Mouse (Mus musculus) ovary, postnatal 14 days (tissue): ENCODE results near the gene Actg1.
A peak's percentile ranks its signal among the peaks of the same experiment; 100 is the strongest.

Source experiments
- DNase-seq: peaks from one replicate; pipeline ENCODE4 v3.0.0; 2022; ENCODE audit warnings: low spot score

Gene Actg1

DNA sequence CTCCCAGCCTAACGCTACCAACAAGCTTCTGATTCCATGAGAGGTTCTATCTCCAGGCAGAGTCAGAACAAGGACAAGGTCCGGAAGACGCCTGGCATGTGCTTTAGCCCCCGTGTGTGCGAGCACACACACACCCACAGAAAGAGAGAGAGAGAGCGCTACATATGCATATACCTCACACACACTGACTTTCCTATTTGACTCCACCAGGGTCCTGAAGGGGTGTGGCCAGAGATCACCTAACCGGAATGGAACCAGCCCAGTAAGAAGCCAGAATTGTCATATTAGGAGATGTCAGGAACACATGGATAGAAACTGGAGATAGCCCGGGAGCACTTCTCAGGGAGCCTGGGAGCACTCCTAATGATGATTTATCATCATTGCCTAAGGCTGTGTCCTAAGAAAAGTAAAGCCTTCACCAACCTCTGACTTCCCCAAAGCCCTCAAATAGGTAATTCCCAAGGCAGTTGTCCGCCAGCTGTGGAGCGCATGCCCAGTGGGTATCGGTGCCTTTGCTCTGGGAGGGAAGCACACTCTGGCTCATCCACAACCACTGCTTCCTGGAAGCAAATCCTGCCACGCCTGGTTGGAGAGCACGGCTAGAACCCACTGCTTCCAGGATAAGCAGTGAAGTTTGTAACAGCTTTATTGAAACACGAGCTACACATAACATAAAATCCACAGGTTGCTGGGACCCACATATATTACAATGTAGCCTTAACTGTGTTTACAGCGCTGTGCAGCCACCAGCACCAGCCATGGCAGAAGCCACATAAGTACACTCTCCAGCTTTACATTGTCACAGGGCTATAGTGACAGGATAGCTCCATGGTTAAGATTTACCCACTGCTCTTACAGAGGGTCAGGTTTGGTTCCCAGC lies 39.7 kb downstream of the Actg1 start:
- DNase-seq, result no peak

DNA sequence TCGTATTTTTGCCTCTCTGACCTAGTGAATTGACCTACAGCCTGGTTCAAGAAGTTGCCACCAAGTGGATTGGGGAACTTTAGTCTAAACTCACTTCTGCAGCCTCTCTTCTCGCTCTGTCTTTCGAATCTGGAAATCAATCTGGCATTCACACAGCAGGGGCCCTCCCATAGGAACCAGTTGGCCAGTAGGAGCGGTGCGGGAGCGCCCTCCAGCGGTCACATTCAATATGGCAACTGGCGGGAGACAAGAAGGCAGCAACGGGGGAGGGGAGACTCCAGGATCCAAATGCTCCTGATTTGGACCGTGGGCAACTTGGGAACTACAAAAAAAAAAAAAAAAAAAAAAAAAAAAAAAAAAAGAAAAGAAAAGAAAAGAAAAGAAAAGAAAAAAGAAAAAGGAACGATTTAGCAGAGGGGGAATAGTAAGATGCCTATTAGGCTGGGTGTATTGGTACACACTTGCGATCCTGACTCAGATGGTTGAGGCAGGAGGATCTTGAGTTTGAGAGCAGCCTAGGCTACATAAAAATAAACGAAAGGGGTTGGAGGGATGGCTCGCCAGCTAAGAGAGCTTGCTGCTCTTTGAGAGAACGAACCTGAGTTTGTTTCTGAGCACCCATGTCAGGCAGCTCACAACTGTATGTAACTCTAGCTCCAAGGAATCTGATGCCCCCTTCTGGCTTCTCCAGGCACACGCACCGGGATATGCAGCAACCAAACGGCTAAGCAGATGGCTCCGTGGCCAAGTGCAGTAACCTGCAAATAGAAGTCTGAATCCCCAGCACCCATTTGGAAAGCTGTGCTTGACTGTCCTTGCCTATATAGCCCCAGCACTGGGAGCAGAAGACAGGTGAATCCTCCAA lies 40.5 kb downstream of the Actg1 start:
- DNase-seq, result peak; percentile 96

- no peak for DNase-seq
Observed at GRCm38 (mm10) chr11:120307132-120307413, 41.3 kb downstream of the Actg1 start.

DNA sequence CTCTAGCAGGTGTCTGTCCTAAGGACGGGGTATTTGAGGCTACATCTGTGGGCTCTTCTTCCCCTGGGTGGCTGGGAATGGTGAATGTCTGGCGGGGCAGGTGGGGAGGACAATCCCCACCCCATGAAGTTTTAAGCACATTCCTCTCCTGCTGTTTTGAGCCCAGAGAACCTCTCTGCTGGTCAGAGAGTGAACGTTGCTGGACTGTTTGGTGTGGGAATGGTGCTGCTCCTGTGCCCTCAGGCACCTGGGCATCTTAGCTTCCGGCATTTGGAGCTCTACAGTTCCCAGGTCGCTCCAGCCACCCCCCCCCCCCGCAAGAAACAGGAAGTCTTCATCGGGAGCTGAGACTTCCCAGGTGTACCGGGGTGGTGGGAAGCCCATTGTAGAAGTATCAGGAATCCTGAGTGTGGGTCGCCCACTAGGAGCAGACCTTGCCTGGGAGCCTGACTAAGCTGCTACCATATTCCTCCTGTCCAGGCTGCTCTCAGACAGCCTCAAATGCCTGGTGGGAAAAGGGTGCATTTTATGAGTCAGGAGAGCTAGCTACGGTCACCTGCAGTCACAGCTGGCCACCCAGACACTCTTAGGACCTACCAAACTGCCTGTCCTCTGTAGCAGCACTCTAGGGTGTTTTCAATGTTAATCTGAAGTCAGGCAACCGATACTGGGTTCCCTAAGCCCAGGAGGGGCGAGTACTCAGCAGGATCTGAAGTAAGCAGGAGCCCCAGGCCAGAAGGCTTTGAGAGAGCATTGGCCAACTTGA lies 41.8 kb downstream of the Actg1 start:
- no peak for DNase-seq

GRCm38 (mm10) chr11:120305535-120306365 lies 42.6 kb downstream of the Actg1 start:
- no peak for DNase-seq

DNA sequence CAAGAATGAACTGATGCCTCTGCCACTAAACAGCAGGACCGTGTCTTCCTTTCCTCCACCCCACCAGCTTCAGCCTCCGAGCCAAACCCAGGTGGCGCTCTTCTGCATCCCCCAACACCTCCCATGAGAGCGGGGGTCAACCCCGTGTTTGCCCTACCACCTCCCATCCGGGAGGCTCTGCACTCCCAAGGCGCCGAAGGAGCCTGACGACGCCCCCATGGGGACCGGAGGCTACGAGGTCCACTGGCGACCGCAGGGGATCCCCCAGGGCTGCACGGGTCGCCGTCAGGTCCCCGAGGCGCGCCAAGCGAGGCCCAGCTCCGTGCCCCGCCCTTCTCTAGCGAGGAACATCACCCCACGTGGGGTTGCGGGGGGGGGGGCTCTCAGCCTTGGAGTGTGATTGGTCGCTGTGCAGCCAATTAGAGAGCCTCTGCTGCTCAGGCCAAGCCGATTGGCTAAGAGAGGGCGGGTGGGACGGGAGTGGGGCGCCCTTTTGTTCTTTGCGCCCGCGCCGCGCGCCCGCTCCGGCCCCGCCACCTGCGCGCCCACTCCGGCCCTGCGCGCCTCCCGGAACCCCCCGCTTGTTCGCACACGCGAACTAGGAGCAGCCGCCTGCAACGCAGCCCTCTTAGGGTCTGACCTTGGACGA lies 43.3 kb downstream of the Actg1 start:
- peak; percentile 58 for DNase-seq

DNA sequence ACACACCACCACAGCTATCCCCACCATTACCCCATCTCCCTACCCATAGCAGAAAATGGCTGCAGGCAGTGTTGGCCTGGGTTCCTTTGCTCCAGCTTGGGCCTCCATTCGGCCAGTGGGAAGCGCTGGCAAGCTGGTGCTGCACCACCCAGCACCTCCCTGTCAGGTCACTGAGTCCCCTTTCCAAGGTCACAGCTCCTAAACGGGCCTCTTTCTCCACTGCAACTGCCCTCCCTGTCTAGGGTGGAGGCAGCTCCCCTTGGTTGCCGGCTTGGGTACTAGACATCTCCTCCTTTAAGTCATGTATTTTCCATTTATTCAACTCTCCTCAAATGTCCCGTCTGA lies 44.0 kb downstream of the Actg1 start:
- DNase-seq, result no peak

DNA sequence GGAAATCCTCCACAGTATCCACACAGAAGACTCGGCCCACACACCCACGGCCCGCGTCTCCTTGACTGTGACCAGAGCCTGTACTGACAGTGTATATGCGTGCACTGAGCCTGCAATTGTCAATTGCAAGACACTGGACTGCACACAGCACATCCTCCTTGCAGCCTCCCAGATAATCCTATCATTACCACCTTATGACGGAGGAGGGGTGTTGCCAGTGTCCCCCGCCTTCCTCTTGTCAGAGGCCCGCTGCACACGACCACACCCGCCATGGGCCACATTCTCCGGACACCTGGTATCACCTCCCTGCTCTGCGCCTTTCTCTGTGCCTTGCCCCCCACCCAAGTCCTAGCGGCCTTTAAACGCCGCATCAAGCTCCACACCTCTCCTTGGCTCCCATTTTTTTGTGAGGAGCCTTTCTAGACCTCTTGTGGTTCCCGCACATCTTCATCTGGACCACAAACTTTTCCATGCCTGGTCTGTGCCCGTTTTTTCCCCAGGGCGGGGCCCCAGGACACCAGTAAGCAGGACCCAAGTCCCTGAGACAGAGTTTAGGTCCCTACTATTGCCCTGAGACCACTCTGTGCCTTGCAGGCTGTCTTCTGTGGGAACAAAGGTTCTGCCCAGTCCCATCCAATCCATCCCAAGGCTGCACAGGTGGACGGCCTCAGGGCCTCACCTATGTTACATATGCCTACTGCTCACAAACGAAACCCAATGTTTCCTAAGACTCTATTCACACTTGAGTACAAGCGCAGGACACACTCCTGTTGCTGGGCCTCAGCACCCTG lies 44.6 kb downstream of the Actg1 start:
- DNase-seq, result no peak

- no peak for DNase-seq
Observed at GRCm38 (mm10) chr11:120303119-120303518, 45.2 kb downstream of the Actg1 start.

- DNase-seq, result no peak
Observed at GRCm38 (mm10) chr11:120299484-120299883, 48.9 kb downstream of the Actg1 start.

DNA sequence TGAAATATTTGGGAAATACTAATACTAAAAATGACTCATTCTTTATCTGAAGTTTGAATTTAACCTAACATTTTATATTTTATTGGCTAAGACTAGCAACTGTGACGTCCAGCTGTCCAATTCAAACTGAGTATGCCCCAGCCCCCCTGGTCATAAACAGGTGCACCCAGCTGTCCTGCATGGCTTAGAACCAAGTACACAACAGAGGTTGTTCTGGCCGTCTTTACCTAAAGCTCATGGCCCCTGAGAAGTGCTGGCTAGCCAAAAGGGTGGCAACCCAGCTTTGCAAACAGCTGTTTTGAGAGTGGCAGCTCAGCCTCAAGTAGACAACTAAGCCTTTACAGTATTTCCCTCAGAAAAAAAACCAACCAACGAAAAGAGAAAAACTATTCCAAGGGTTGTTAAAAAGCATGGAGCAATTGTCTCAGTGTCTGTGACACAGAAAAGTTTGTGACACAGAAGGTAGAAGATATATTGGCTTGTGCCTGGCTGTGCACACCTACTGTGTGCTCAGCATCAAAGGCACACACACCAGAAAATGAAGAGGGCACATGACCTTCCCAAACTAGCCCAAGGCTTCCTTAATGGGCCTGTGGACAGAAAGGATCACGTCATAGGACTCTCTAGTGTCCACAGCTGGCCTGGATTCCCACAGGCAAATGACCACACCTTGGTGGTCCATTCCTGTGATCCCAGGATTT lies 49.8 kb downstream of the Actg1 start:
- DNase-seq, result no peak

DNA sequence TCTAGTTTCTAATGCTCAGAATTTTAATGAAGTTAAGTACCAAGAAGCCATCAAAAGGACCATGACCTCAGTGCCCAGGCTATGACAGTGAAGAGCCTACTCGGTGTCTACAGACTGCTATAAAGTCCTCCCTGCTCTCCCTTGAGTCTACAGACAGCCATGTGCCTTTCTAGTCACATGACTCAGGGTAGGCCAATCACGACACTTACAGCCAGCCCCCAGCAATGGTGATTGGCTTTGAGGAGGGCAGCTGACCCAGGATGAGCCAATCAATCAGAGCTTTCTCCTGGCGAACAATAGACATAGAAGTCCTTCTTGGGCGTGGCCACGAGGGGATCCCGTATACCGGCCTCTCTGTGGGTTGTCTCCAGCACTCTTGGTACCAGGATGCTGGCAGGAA lies 50.6 kb downstream of the Actg1 start:
- DNase-seq, result no peak

DNA sequence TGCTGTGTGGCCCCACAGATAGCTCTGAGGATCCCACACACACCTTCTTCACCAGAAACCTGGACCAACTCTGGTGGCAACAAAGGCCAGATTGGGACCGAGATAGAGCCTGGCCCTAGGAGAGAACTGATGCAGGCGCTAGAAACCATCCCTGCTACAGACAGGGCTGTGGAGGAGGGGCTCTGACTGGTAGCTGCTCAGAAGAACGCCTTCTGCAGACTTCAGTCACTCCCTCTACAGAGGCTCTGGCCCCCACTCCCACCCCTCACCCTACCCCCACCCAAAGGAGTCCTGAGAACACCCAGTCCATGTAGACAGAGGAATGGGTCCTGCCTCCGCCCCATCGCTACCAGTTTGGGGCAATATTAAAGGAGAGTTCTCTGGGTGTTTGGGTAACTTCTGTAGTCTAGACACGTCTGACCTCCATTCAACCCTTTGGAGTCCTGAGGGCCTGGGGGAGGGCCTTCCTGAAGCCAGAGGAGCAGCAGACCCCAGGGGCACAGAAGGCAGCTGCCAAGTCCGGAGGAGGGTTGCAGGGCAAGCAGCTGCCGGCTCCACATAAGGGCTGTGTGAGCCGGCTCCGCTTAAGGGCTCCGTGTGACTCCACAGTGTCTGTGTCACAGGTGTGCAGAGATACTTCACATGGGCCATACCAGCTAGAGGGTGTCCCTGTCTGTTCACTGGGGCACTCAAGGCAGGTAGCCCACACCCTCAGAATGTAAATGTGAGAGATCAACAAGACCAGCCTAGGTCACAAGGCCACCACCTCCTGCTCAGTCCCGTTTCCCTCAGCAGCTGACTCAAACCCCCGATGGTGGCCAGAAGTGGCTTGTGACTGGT lies 51.8 kb downstream of the Actg1 start:
- DNase-seq, result no peak
